Mouse (Mus musculus) liver, postnatal 0 days (tissue): ENCODE results near the gene Tnfsf9. TPM values are rescaled to one million over a fixed set of nuclear protein-coding genes. Genes with fewer than 3 reads are reported as not detected.

Source experiments
- ATAC-seq: fragments of 200-750 bp; cut with Nextera tagmentation; 2 replicates; pipeline ENCODE4 v1.8.0; 2017; ENCODE audit warnings: mild to moderate bottlenecking, moderate library complexity
- DNase-seq: peaks from one replicate; pipeline ENCODE4 v3.0.0-alpha.2; 2016
- H3K27ac ChIP-seq: fragments of 300-500 bp; sonication (generic); 2 replicates; pipeline ENCODE4 v1.5.1; 2014; ENCODE audit warnings: antibody characterized with exemption, moderate library complexity, mild to moderate bottlenecking, low read depth
- H3K27me3 ChIP-seq: fragments of 300-500 bp; sonication (generic); 2 replicates; pipeline ENCODE4 v1.6.1; 2014; ENCODE audit warnings: low read length, control low read depth, mixed read lengths; ENCODE audit not compliant: insufficient read depth
- H3K36me3 ChIP-seq: fragments of 300-500 bp; sonication (generic); replicated peaks from 2 replicates; pipeline ENCODE4 v1.6.1; 2014; ENCODE audit warnings: mild to moderate bottlenecking, control low read depth, low read length, moderate library complexity, mixed read lengths; ENCODE audit not compliant: insufficient read depth
- H3K4me1 ChIP-seq: fragments of 300-500 bp; sonication (generic); 2 replicates; pipeline ENCODE4 v1.6.1; 2014; ENCODE audit warnings: antibody characterized with exemption, mild to moderate bottlenecking, control low read depth; ENCODE audit not compliant: insufficient read depth
- H3K4me2 ChIP-seq: fragments of 300-500 bp; sonication (generic); 2 replicates; pipeline ENCODE4 v1.6.1; 2014; ENCODE audit warnings: low read depth, mild to moderate bottlenecking, low read length, moderate library complexity, mixed read lengths
- H3K4me3 ChIP-seq: fragments of 300-500 bp; sonication (generic); 2 replicates; pipeline ENCODE4 v1.5.1; 2014; ENCODE audit warnings: low read depth, low read length
- H3K9ac ChIP-seq: fragments of 300-500 bp; sonication (generic); replicated peaks from 2 replicates; pipeline ENCODE4 v1.6.1; 2014; ENCODE audit warnings: mild to moderate bottlenecking, moderate library complexity
- H3K9me3 ChIP-seq: fragments of 300-500 bp; sonication (generic); 2 replicates; pipeline ENCODE4 v1.6.1; 2016; ENCODE audit warnings: mild to moderate bottlenecking, control low read depth, low read length, mixed read lengths
- CTCF ChIP-seq: sonication (generic); IDR thresholded peaks from 2 replicates; pipeline ENCODE4 v1.5.1; 2016; ENCODE audit warnings: antibody characterized with exemption, low read depth
- EP300 ChIP-seq: IDR thresholded peaks from 2 replicates; pipeline ENCODE4 v1.6.1; 2016; ENCODE audit warnings: antibody characterized with exemption, low read depth, mild to moderate bottlenecking
- WGBS: fragments of 180-500 bp; shearing (Covaris S2); extraction: QIAGEN DNeasy Blood & Tissue Kit; methylation state at CpG from one replicate; pipeline ENCODE4 v1.1.7; 2014; ENCODE audit not compliant: insufficient replicate concordance; 5-methylcytosine and 5-hydroxymethylcytosine counted together
- polyA plus RNA-seq: library from polyadenylated mRNA; unstranded; fragments of >200 nt; fragmentation: Nextera tagmentation; extraction: Ambion mirVana; gene quantifications from 2 replicates; pipeline ENCODE4 v1.2.1, GENCODE M21; 2015

The Tnfsf9 gene
- polyA plus RNA-seq, 1 experiment from 2014 or later = 0.56 TPM

- peak; percentile 59 for DNase-seq
- Histone ChIP-seq H3K4me1 (no peaks in the 10 kb centered on the region), H3K36me3 (0 out of 2 replicates have a peak, but pooled peaks cover 4% of the 10 kb centered on the region), H3K4me3 (no peak overlapping the region), H3K27ac (no peak overlapping the region), H3K9ac (no peak overlapping the region), H3K4me2 (no peak overlapping the region), H3K27me3 (no peaks in the 10 kb centered on the region), H3K9me3 (no peaks in the 10 kb centered on the region)
- no peak for TF ChIP-seq EP300
- TF ChIP-seq CTCF = no peak
- WGBS = 32% methylated on average over 11 of the region's 11 CpGs
- ATAC-seq = 0 out of 2 replicates have a peak, but pooled peaks have one; percentile 25
Measured at GRCm38 (mm10) chr17:57070699-57071098, 34.4 kb upstream of the Tnfsf9 start.

- H3K4me3 ChIP-seq = no peak overlapping the region
- peak overlapping the region; percentile 38 for H3K4me2 ChIP-seq
- no peaks in the 10 kb centered on the region for H3K9me3 ChIP-seq
- H3K4me1 ChIP-seq = no peaks in the 10 kb centered on the region
- TF ChIP-seq EP300 = no peak
- no peak for TF ChIP-seq CTCF
- H3K27me3 ChIP-seq = no peaks in the 10 kb centered on the region
- no peak overlapping the region for H3K27ac ChIP-seq
- ATAC-seq (no peak), DNase-seq (no peak)
- no peak overlapping the region for H3K9ac ChIP-seq
- 52% methylated on average over 3 of the region's 3 CpGs for WGBS
- H3K36me3 ChIP-seq = no peaks in the 10 kb centered on the region
Measured at GRCm38 (mm10) chr17:57076916-57077315, 28.2 kb upstream of the Tnfsf9 start.

- no peaks in the 10 kb centered on the region for H3K9me3 ChIP-seq
- no peaks in the 10 kb centered on the region for H3K4me1 ChIP-seq
- no peaks in the 10 kb centered on the region for H3K27me3 ChIP-seq
- no peaks in the 10 kb centered on the region for H3K36me3 ChIP-seq
- ATAC-seq (peak; percentile 69), DNase-seq (peak; percentile 70)
- TF ChIP-seq EP300 (no peak), CTCF (no peak)
- H3K9ac ChIP-seq = peak within 1 kb of the TSS; percentile 51
- 20% methylated on average over 6 of the region's 6 CpGs for WGBS
- H3K4me3 ChIP-seq = peak within 1 kb of the TSS; percentile 19
- peak within 1 kb of the TSS; percentile 37; the same call in 1 of the 2 replicates for H3K27ac ChIP-seq
- H3K4me2 ChIP-seq = peak within 1 kb of the TSS; percentile 42
Measured at GRCm38 (mm10) chr17:57078336-57078735, 26.8 kb upstream of the Tnfsf9 start, which contains the start of gene Dennd1c. TSS of gene Dennd1c (minus strand) at chr17:57078514.

GRCm38 (mm10) chr17:57079919-57080318 is 25.2 kb upstream of the Tnfsf9 start:
- H3K4me2 ChIP-seq = no peak overlapping the region
- ATAC-seq (no peak), DNase-seq (no peak)
- 55% methylated on average over 3 of the region's 3 CpGs for WGBS
- TF ChIP-seq EP300 (no peak), CTCF (no peak)
- H3K36me3 ChIP-seq = no peaks in the 10 kb centered on the region
- H3K27me3 ChIP-seq = 0 out of 2 replicates have a peak, but pooled peaks cover 3% of the 10 kb centered on the region
- H3K4me3 ChIP-seq = no peak overlapping the region
- no peaks in the 10 kb centered on the region for H3K4me1 ChIP-seq
- H3K9me3 ChIP-seq = no peaks in the 10 kb centered on the region
- no peak overlapping the region for H3K27ac ChIP-seq
- H3K9ac ChIP-seq = no peak overlapping the region

GRCm38 (mm10) chr17:57081234-57081842 is 23.8 kb upstream of the Tnfsf9 start:
- Histone ChIP-seq H3K4me3 (no peak overlapping the region), H3K9me3 (no peaks in the 10 kb centered on the region), H3K36me3 (no peaks in the 10 kb centered on the region), H3K4me1 (no peaks in the 10 kb centered on the region), H3K4me2 (no peak overlapping the region), H3K27ac (no peak overlapping the region), H3K27me3 (peaks cover 6% of the 10 kb centered on the region; the same call in 1 of the 2 replicates), H3K9ac (no peak overlapping the region)
- DNase-seq = no peak
- no peak for TF ChIP-seq CTCF
- no peak for TF ChIP-seq EP300
- WGBS = 87% methylated on average over 31 of the region's 31 CpGs
- ATAC-seq = no peak

- no peak overlapping the region for H3K4me2 ChIP-seq
- WGBS = 67% methylated on average over 5 of the region's 5 CpGs
- H3K4me1 ChIP-seq = peaks cover 5% of the 10 kb centered on the region
- H3K27ac ChIP-seq = no peak overlapping the region
- TF ChIP-seq EP300 (no peak), CTCF (no peak)
- DNase-seq = no peak
- no peak overlapping the region for H3K4me3 ChIP-seq
- ATAC-seq = no peak
- H3K36me3 ChIP-seq = no peaks in the 10 kb centered on the region
- H3K9ac ChIP-seq = no peak overlapping the region
- peaks cover 13% of the 10 kb centered on the region for H3K27me3 ChIP-seq
- H3K9me3 ChIP-seq = no peaks in the 10 kb centered on the region
Measured at GRCm38 (mm10) chr17:57082481-57082880, 22.6 kb upstream of the Tnfsf9 start.
